Mouse (Mus musculus) E14TG2a.4 (cell line): ENCODE results near the gene Smo.

Experiments
- CTCF ChIP-seq: conservative IDR thresholded peaks from 2 replicates; pipeline ENCODE4 v1.5.1; 2014; ENCODE audit warnings: low read length
- NANOG ChIP-seq: IDR thresholded peaks from 2 replicates; pipeline ENCODE4 v1.6.1; 2014; ENCODE audit warnings: borderline replicate concordance, low read length, mixed read lengths
- POU5F1 ChIP-seq: IDR thresholded peaks from 2 replicates; pipeline ENCODE4 v1.6.1; 2014; ENCODE audit warnings: low read length, borderline replicate concordance

GRCm38 (mm10) chr6:29695290-29695674 lies 40.0 kb upstream of the Smo start:
- TF ChIP-seq CTCF (no peak), NANOG (no peak), POU5F1 (no peak)
